Mouse (Mus musculus): ENCODE data around the gene Mcemp1.

- TF ChIP-seq ZNF384 (IDR thresholded peaks at IDR 0.05; ENCODE audit: low read depth, low read length) (no peak), ZC3H11A (IDR thresholded peaks at IDR 0.05; ENCODE audit: borderline replicate concordance, low read depth, low read length) (no peak), HCFC1 (IDR thresholded peaks at IDR 0.05; ENCODE audit: borderline replicate concordance, insufficient read depth, low read length) (no peak)
Measured at GRCm38 (mm10) chr8:3690774-3691173, 25.2 kb downstream of the Mcemp1 start.

All from ES-E14 (cell line).